Mouse (Mus musculus): ENCODE results near the gene Lmnb2. TPM values are rescaled to one million over a fixed set of nuclear protein-coding genes. Genes with fewer than 3 reads are reported as not detected.

Gene Lmnb2
- polyA plus RNA-seq, 1 experiment from 2014 or later: 41.5 TPM

DNA sequence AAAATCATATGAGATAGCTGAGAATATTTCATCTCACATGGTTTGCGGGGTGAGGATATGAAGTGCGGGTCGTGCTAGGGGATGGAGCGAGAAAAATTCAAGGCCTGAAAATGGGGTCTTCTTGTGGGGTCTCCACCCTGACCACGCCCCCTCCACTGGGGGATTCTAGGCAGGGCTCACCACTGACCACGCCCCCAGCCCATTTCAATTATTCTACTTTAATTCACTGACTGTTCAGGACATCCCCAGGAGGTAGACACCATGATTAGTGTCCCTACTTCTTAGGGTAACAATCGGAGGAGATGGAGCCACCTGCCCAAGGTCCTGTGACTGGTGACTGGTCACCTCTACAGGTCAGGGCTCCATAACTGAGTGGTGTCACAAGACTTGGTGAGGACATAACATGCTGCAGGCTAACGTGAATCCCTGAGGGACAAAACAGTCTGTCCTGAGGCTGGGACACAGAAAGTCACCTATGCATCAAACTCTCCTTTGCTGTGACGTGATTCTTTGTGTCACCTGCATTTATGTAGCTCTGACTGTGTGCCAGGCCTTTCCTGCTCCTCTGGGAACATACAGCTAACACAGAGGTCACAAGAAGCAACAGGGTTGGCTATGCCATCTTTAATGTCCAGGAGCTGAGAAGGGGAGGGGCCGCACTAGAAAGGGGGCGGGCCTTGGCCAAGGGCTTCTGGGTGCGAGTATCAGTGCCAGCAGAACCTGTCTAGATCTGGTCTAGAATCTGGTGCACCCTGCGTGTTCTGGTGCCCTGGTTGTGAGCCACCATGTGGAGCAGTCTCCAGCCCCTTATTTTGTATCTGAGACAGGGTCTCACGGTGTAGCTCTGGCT lies 16.3 kb upstream of the Lmnb2 start:
- Histone ChIP-seq H3K4me1 (replicated peaks) (peaks cover 95% of the 10 kb centered on the region), H3K27ac (no peak overlapping the region), H3K9ac (no peak overlapping the region), H3K4me3 (no peak overlapping the region), H3K36me3 (no peaks in the 10 kb centered on the region), H3K27me3 (peaks cover 91% of the 10 kb centered on the region), H3K9me3 (no peaks in the 10 kb centered on the region), H3K4me2 (peak overlapping the region; percentile 42; the same call in 1 of the 2 replicates)
- WGBS: 31% methylated on average over 14 of the region's 14 CpGs
- no peak for ATAC-seq (ENCODE audit: low FRiP score)

DNA sequence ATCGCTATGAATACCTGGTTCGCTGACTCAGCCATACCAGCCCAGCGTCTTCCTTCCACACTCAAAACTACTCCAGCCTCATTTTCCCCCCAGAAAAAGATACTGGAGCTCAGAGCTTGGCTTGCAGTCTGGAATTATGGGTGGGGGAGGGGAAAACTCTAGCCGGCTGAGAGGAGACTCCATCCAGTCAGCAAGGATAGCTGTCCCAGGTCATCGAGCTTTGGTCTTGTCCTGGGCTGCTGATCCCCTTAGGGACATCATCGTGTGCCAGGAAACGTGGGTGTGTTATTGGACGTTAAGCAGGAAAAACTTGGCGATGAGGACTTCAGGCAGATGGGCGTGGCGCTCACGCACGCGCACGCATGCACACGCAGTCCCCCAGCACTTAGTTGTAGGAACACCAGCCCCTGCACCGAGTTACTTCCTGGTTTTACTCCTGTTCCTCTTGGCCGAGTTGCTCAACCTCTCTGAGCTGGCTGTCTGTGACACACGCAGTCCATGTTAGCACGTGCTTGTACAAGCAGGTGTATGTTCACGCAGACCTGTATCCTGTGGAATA lies 15.5 kb upstream of the Lmnb2 start:
- no peak overlapping the region for H3K27ac ChIP-seq
- peak overlapping the region; percentile 19 for H3K4me3 ChIP-seq
- peak overlapping the region; percentile 42 for H3K4me2 ChIP-seq
- no peak overlapping the region for H3K9ac ChIP-seq
- H3K9me3 ChIP-seq: no peaks in the 10 kb centered on the region
- no peaks in the 10 kb centered on the region for H3K36me3 ChIP-seq
- WGBS: 4% methylated on average over 21 of the region's 21 CpGs
- H3K27me3 ChIP-seq: peaks cover 84% of the 10 kb centered on the region
- peaks cover 93% of the 10 kb centered on the region for H3K4me1 ChIP-seq (replicated peaks)
- no peak for ATAC-seq (ENCODE audit: low FRiP score)

DNA sequence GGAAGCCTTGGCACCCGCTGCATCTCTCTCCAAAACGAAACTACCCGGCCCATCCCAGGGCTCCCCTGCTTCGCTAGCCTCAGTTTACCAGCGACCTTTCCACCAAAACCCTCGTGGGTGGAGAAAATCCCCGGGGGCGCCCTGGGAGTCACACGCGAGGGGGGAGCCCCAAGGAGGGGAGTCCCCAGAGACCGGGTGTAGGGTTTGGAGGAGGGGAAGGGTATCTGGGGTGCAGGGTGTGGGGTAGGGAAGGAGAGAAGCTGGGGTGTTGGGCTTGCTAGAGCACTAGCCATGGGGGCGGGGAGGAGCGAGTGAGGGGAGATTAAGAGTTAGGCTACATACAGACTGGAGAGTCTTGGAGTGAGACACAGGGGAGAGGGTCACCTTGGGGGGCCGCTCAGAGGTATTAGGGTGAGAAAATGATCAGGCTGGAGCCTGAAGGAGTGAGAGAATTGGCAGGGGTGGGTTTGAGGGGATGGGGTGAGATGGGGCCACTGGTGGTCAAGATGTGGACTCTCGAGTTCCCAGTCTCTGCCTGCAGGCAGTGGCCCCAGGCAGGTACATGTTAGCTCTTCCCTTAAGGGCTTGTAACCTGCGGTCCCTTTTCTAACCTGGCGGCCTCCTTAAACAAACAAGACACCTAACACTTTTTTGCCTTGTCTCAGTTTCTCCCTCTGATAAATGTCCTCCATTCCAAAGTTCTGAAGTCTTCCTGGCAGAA lies 14.8 kb upstream of the Lmnb2 start:
- no peak for ATAC-seq (ENCODE audit: low FRiP score)
- WGBS: 2% methylated on average over 17 of the region's 17 CpGs
- Histone ChIP-seq H3K4me3 (peak overlapping the region; percentile 44), H3K9ac (no peak overlapping the region), H3K4me1 (replicated peaks) (peaks cover 86% of the 10 kb centered on the region), H3K27me3 (peaks cover 77% of the 10 kb centered on the region), H3K36me3 (no peaks in the 10 kb centered on the region), H3K4me2 (peak overlapping the region; percentile 82), H3K9me3 (no peaks in the 10 kb centered on the region), H3K27ac (no peak overlapping the region)

DNA sequence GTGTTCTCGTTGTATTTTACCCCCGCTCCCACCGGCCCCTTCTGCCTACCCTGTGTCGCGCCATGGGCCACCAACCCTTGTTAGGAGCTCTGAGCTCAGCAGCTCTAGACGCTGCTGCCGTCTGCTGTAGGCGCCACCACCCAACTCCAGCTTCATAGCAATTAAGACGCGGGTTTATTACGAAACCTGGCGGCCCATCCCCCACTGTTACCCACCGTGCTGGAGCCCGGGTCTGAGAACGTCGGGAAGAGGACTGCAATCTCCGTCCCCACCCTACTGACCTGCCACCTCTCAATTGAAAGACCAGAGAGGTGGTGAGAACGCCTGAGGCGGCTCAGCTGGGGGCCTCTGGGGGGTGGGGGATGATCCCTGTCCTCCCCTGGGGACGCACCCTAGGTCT lies 14.2 kb upstream of the Lmnb2 start:
- Histone ChIP-seq H3K4me1 (replicated peaks) (peaks cover 80% of the 10 kb centered on the region), H3K9ac (0 out of 2 replicates have a peak overlapping the region, but pooled peaks have one; percentile 39), H3K4me2 (peak overlapping the region; percentile 82), H3K36me3 (no peaks in the 10 kb centered on the region), H3K27me3 (peaks cover 71% of the 10 kb centered on the region), H3K4me3 (peak overlapping the region; percentile 44), H3K27ac (no peak overlapping the region), H3K9me3 (no peaks in the 10 kb centered on the region)
- ATAC-seq (ENCODE audit: low FRiP score): no peak
- WGBS: 1% methylated on average over 20 of the region's 20 CpGs

DNA sequence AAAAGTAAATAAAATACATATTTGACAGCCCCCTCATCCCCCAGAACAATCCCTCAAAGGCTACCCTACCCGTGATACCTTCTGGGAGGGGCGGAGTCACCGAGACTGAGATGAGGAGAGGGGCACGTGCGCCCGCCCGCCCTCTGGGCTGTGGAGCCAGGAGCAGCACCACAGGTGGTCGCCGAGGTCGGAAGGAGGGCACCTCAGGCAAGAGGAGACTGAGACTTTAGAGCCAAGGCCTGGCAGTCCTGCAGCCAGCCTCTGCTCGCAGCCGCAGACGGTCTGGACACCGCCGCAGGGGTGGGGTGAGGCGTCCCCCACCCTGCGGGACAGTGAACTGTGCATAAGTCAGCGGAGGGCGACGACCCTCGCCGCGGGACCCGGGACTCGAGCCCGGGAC lies 13.7 kb upstream of the Lmnb2 start:
- H3K36me3 ChIP-seq: no peaks in the 10 kb centered on the region
- peaks cover 75% of the 10 kb centered on the region for H3K4me1 ChIP-seq (replicated peaks)
- ATAC-seq (ENCODE audit: low FRiP score): no peak
- H3K9ac ChIP-seq: peak overlapping the region; percentile 29; the same call in 1 of the 2 replicates
- no peak overlapping the region for H3K27ac ChIP-seq
- no peaks in the 10 kb centered on the region for H3K9me3 ChIP-seq
- H3K4me3 ChIP-seq: peak overlapping the region; percentile 44
- H3K4me2 ChIP-seq: peak overlapping the region; percentile 82
- H3K27me3 ChIP-seq: peaks cover 66% of the 10 kb centered on the region
- 2% methylated on average over 26 of the region's 26 CpGs for WGBS

DNA sequence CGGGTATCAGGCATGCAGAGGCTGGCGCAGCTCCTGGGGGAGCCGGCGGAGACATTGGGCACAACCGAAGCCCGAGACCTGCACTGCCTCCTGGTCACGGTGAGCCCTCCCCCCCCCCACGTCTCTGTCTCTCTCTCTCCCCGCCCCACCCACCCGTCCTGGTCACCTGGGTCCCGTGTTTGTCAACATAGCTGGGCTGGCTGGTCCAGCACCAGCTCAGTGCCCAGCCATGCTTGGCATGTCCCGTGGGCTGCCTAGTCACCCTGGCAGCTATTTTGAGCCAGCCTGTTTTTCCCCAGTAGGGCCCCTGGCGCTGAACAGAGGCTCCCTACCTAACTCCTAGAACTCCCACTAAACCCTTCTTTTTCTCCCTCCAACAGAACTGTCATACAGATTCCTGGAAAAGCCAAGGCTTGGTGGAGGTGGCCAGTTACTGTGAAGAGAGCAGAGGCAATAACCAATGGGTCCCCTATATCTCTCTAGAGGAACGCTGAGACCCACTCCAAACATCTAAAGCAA lies 13.2 kb upstream of the Lmnb2 start:
- Histone ChIP-seq H3K27ac (no peak overlapping the region), H3K36me3 (no peaks in the 10 kb centered on the region), H3K9ac (peak overlapping the region; percentile 74), H3K4me3 (peak overlapping the region; percentile 44), H3K4me1 (replicated peaks) (peaks cover 70% of the 10 kb centered on the region), H3K4me2 (peak overlapping the region; percentile 82), H3K9me3 (no peaks in the 10 kb centered on the region), H3K27me3 (peaks cover 61% of the 10 kb centered on the region)
- ATAC-seq (ENCODE audit: low FRiP score): no peak
- 2% methylated on average over 12 of the region's 14 CpGs for WGBS

DNA sequence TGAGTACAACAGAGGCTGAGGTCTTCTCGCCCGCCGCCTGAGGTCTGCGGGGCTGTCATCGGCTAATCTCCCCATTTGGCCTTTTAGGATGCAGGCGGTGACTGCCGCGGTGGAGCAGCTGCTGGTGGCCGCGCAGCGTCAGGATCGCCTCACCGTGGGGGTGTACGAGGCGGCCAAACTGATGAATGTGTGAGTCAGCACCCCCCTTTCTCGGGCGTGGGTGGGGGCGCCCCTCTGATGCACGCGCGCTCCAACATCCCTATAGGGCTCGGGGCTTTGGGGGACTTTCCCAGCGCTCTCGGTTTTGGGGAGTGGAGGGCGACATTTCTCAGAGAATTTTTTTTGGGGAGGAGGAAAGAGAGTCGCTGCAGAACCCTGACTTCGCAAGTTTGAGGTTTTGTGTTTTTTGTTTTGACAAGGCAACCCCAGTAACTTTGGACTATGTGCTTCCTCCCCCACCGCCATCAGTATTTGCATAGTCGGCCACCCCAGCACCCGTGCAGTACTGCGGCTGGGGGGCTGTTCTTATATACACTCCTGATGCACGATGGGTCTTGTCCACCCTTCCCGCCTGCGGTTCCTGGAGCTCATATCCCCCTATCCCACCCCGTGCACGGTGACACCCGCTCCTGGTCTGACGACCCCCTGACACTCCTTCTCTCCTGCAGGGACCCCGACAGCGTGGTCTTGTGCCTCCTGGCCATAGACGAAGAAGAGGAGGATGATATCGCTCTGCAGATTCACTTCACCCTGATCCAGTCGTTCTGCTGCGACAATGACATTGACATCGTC lies 12.5 kb upstream of the Lmnb2 start:
- 0 out of 2 replicates have a peak, but pooled peaks have one; percentile 22 for ATAC-seq (ENCODE audit: low FRiP score)
- Histone ChIP-seq H3K36me3 (no peaks in the 10 kb centered on the region), H3K4me2 (peak overlapping the region; percentile 82), H3K27me3 (peaks cover 54% of the 10 kb centered on the region), H3K9ac (peak overlapping the region; percentile 74), H3K4me1 (replicated peaks) (peaks cover 63% of the 10 kb centered on the region), H3K4me3 (peak overlapping the region; percentile 44), H3K27ac (no peak overlapping the region), H3K9me3 (no peaks in the 10 kb centered on the region)
- under 1% methylated on average over 45 of the region's 45 CpGs for WGBS

DNA sequence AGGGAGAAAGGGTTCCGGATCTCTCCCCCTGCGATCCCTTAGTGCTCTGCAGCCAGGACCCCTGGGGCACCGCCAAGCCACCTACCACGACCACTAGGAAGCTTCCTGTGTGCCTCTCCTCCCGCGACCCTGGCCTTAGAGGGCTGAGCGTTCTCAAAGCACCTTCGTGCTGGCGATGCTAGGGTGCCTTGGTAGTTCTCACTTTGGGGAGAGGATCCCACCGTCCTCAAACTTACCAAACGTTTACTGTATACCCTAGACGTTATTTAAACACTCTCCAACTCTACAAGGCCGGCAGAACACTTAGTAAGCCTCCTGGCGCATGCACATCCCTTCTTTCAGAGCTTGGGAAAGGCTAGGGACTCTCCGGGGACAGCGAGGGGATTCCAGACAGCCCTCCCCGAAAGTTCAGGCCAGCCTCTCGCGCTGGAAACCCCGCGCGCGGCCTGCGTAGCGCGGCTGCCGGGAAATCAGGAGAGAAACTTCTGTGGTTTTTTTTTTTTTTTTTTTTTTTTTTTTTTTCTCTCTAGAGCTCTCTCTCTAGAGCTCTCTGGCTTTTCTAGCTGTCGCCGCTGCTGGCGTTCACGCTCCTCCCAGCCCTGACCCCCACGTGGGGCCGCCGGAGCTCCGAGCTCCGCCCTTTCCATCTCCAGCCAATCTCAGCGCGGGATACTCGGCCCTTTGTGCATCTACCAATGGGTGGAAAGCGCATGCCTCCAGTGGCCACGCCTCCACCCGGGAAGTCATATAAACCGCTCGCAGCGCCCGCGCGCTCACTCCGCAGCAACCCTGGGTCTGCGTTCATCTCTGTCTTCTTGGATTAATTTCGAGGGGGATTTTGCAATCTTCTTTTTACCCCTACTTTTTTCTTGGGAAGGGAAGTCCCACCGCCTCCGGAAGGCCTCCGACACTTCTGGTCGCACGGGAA lies 11.5 kb upstream of the Lmnb2 start, which contains the start of gene Gadd45b:
Gene Gadd45b, plus strand, starts transcription at position 775 of the 928 bp plus-strand sequence.
- Histone ChIP-seq H3K9ac (peak within 1 kb of the TSS; percentile 80), H3K4me3 (peak within 1 kb of the TSS; percentile 50), H3K36me3 (no peaks in the 10 kb centered on the region), H3K27ac (peak within 1 kb of the TSS; percentile 74), H3K4me1 (replicated peaks) (peaks cover 54% of the 10 kb centered on the region), H3K9me3 (no peaks in the 10 kb centered on the region), H3K4me2 (peak within 1 kb of the TSS; percentile 82), H3K27me3 (peaks cover 45% of the 10 kb centered on the region)
- WGBS: under 1% methylated on average over 56 of the region's 56 CpGs
- ATAC-seq (ENCODE audit: low FRiP score): peak; percentile 89

DNA sequence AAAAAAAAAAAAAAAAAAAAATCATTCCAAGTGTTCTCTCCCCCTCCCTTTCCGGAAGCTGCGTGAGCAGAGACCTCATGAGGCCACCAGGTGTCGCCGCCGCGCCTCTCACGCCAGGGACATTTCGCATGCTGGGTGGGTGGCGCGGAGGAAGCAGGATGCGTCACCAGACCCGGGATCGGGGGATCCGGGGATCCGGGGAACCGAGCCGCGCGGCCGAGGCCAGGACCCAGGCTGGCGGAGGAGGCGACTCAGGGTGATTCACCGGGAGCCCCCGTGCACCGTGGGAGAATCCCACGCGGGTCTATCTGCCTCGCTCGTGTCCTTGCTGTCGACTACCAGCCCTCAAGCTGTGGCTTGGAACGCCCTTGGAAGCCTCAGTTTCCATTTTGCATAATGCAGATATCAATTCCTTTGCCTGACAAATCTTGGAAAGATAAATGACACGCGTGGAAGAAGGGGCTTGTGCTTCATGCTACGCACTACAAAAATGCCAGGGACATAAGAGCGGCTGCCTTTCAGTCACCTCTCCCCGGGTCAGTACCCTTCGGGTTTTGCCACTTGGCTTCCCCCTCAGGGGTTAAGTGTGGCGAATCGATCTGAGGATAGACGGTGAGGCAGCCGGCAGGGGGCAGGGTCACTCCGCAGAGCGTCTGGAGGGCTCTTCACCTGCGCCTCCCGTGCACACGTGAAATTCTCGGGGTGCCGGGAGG lies 10.7 kb upstream of the Lmnb2 start:
- Histone ChIP-seq H3K9me3 (no peaks in the 10 kb centered on the region), H3K9ac (peak overlapping the region; percentile 80), H3K4me1 (replicated peaks) (peaks cover 46% of the 10 kb centered on the region), H3K36me3 (no peaks in the 10 kb centered on the region), H3K4me2 (peak overlapping the region; percentile 82), H3K27me3 (peaks cover 37% of the 10 kb centered on the region), H3K4me3 (peak overlapping the region; percentile 50), H3K27ac (peak overlapping the region; percentile 74)
- WGBS: under 1% methylated on average over 42 of the region's 48 CpGs
- ATAC-seq (ENCODE audit: low FRiP score): peak; percentile 27

DNA sequence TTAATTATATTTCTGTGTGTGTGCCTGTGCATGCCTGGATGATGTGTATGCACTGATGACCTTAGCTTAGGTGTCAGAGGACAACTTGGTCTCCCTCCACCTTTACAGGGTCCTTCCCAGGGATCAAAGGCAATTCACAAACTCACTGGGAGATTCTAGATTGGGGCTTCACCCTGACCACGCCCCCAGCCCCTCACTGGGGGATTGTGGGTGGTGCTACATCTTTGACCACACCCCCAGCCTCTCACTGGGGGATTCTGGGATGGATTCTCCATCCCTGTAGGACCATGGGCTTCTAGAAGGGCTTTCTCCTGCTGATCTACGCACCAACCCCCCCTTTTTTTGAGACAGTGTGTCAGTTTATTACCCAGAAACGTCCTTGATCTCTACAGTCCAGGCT lies 7.4 kb upstream of the Lmnb2 start:
- Histone ChIP-seq H3K4me3 (no peak overlapping the region), H3K9me3 (no peaks in the 10 kb centered on the region), H3K4me2 (no peak overlapping the region), H3K4me1 (replicated peaks) (peaks cover 18% of the 10 kb centered on the region), H3K27me3 (peaks cover 15% of the 10 kb centered on the region), H3K9ac (no peak overlapping the region), H3K27ac (no peak overlapping the region), H3K36me3 (no peaks in the 10 kb centered on the region)
- 43% methylated on average over 3 of the region's 3 CpGs for WGBS
- no peak for ATAC-seq (ENCODE audit: low FRiP score)

Measured in hindbrain, embryonic 13.5 days (tissue).